Mouse (Mus musculus): Measurements from ENCODE around the gene Gng7.

Gene Gng7

GRCm38 (mm10) chr10:80928586-80929298, 86.0 kb downstream of the Gng7 start:
- DNase-seq (ENCODE audit: low spot score): peak; percentile 94

GRCm38 (mm10) chr10:80925472-80925871, 89.3 kb downstream of the Gng7 start:
- no peak for DNase-seq (ENCODE audit: low spot score)

- no peak for DNase-seq (ENCODE audit: low spot score)
Observed at GRCm38 (mm10) chr10:80921923-80922322, 92.8 kb downstream of the Gng7 start.

GRCm38 (mm10) chr10:80917779-80918434, 96.8 kb downstream of the Gng7 start, which contains the start of gene Lmnb2:
Gene Lmnb2 (minus strand): TSS chr10:80918245.
- DNase-seq (ENCODE audit: low spot score): peak; percentile 56

GRCm38 (mm10) chr10:80917336-80917778, 97.4 kb downstream of the Gng7 start:
- DNase-seq (ENCODE audit: low spot score): no peak

GRCm38 (mm10) chr10:80915736-80916135, 99.0 kb downstream of the Gng7 start:
- no peak for DNase-seq (ENCODE audit: low spot score)

- DNase-seq (ENCODE audit: low spot score): no peak
Observed at GRCm38 (mm10) chr10:80915260-80915659, 99.5 kb downstream of the Gng7 start.

GRCm38 (mm10) chr10:80914253-80914656, 100.5 kb downstream of the Gng7 start:
- no peak for DNase-seq (ENCODE audit: low spot score)

- no peak for DNase-seq (ENCODE audit: low spot score)
Observed at GRCm38 (mm10) chr10:80913364-80914011, 101.3 kb downstream of the Gng7 start.

- no peak for DNase-seq (ENCODE audit: low spot score)
Observed at GRCm38 (mm10) chr10:80911891-80912290, 102.9 kb downstream of the Gng7 start.

GRCm38 (mm10) chr10:80911354-80911753, 103.4 kb downstream of the Gng7 start:
- DNase-seq (ENCODE audit: low spot score): no peak

- no peak for DNase-seq (ENCODE audit: low spot score)
Observed at GRCm38 (mm10) chr10:80909375-80910162, 105.2 kb downstream of the Gng7 start.

GRCm38 (mm10) chr10:80904709-80905108, 110.0 kb downstream of the Gng7 start:
- DNase-seq (ENCODE audit: low spot score): no peak

- DNase-seq (ENCODE audit: low spot score): no peak
Observed at GRCm38 (mm10) chr10:80904004-80904693, 110.6 kb downstream of the Gng7 start.

GRCm38 (mm10) chr10:80903282-80903681, 111.5 kb downstream of the Gng7 start:
- no peak for DNase-seq (ENCODE audit: low spot score)

- DNase-seq (ENCODE audit: low spot score): no peak
Observed at GRCm38 (mm10) chr10:80902273-80902940, 112.3 kb downstream of the Gng7 start.

- DNase-seq (ENCODE audit: low spot score): no peak
Observed at GRCm38 (mm10) chr10:80901409-80902272, 113.1 kb downstream of the Gng7 start.

GRCm38 (mm10) chr10:80900318-80901247, 114.2 kb downstream of the Gng7 start, which contains the start of gene Timm13:
Gene Timm13 (minus strand): TSS chr10:80900969.
- DNase-seq (ENCODE audit: low spot score): peak; percentile 100

Data from lung, postnatal 25 days (tissue).